Comparison of ENCODE assay signal across 8 mouse cellular contexts in genomic region chr13:107461048-107461912, GRCm38 (mm10).
A peak's percentile ranks its signal among the peaks of the same experiment; 100 is the strongest.
DNase-seq lines count a peak whose midpoint lies in the region; ATAC-seq and TF ChIP-seq lines count a peak whose summit lies in the region.

No protein-coding gene starts in this region.

- no peak for TF ChIP-seq EP300 in ES-Bruce4 (IDR thresholded peaks at IDR 0.05; ENCODE audit: insufficient read depth, low read depth, low read length)
- no peak for TF ChIP-seq EP300 in liver, postnatal 0 days (IDR thresholded peaks at IDR 0.05; ENCODE audit: low read depth)

- no peak overlapping the region for H3K4me2 ChIP-seq in forebrain, embryonic 14.5 days (ENCODE audit: low read length)
- no peak overlapping the region for H3K4me2 ChIP-seq in liver, postnatal 0 days (ENCODE audit: low read depth, low read length)
- no peak overlapping the region for H3K4me2 ChIP-seq in neural tube, embryonic 14.5 days (ENCODE audit: low read depth, low read length)

- H3K9me3 ChIP-seq in ES-Bruce4 (replicated peaks; ENCODE audit: control insufficient read depth, insufficient read depth, low read length, poor library complexity, severe bottlenecking): 0 out of 2 replicates have a peak, but pooled peaks cover 2% of the 10 kb centered on the region
- H3K9me3 ChIP-seq in forebrain, embryonic 14.5 days (replicated peaks; ENCODE audit: control insufficient read depth, low read length): no peaks in the 10 kb centered on the region
- no peaks in the 10 kb centered on the region for H3K9me3 ChIP-seq in liver, postnatal 0 days (ENCODE audit: low read length)
- H3K9me3 ChIP-seq in neural tube, embryonic 14.5 days (ENCODE audit: control insufficient read depth, low read length): no peaks in the 10 kb centered on the region

- H3K4me1 ChIP-seq in ES-Bruce4 (ENCODE audit: control insufficient read depth, insufficient read depth, low read length): no peaks in the 10 kb centered on the region
- H3K4me1 ChIP-seq in forebrain, embryonic 14.5 days (ENCODE audit: control insufficient read depth, insufficient read depth, low read length): peaks cover 6% of the 10 kb centered on the region; the same call in 1 of the 2 replicates
- no peaks in the 10 kb centered on the region for H3K4me1 ChIP-seq in liver, postnatal 0 days (ENCODE audit: insufficient read depth)
- peaks cover 7% of the 10 kb centered on the region; the same call in 1 of the 2 replicates for H3K4me1 ChIP-seq in neural tube, embryonic 14.5 days (ENCODE audit: control insufficient read depth, insufficient read depth, low read length)

- no peak overlapping the region for H3K27ac ChIP-seq in ES-Bruce4 (ENCODE audit: insufficient read depth, low read length)
- no peak overlapping the region for H3K27ac ChIP-seq in forebrain, embryonic 14.5 days (ENCODE audit: low read depth, low read length)
- no peak overlapping the region for H3K27ac ChIP-seq in liver, postnatal 0 days (ENCODE audit: low read depth)
- H3K27ac ChIP-seq in neural tube, embryonic 14.5 days (ENCODE audit: low read depth, low read length): no peak overlapping the region

- H3K27me3 ChIP-seq in ES-Bruce4 (ENCODE audit: control insufficient read depth, insufficient read depth, low read length, poor library complexity, severe bottlenecking): no peaks in the 10 kb centered on the region
- H3K27me3 ChIP-seq in forebrain, embryonic 14.5 days (replicated peaks; ENCODE audit: control insufficient read depth, insufficient read depth, low read length): no peaks in the 10 kb centered on the region
- no peaks in the 10 kb centered on the region for H3K27me3 ChIP-seq in liver, postnatal 0 days (ENCODE audit: insufficient read depth, low read length)
- no peaks in the 10 kb centered on the region for H3K27me3 ChIP-seq in neural tube, embryonic 14.5 days (ENCODE audit: control insufficient read depth, insufficient read depth, low read length)

- peak; percentile 98 for ATAC-seq in forebrain, embryonic 14.5 days
- ATAC-seq in liver, postnatal 0 days: peak; percentile 53
- ATAC-seq in neural tube, embryonic 14.5 days (ENCODE audit: low read depth): peak; percentile 98

- no peak for TF ChIP-seq POLR2A in ES-Bruce4 (IDR thresholded peaks at IDR 0.05; ENCODE audit: insufficient read depth, low read length)

- 18% methylated on average over 16 of the region's 16 CpGs for WGBS in forebrain, embryonic 14.5 days
- 17% methylated on average over 16 of the region's 16 CpGs for WGBS in large intestine, adult 2 months
- WGBS in liver, postnatal 0 days (ENCODE audit: insufficient replicate concordance): 21% methylated on average over 16 of the region's 16 CpGs
- WGBS in neural tube, embryonic 14.5 days: 14% methylated on average over 16 of the region's 16 CpGs

- DNase-seq in c-Kit-positive CD71-positive TER-119-negative erythroid progenitor cells, embryonic 14.5 days (ENCODE audit: low read depth): peak; percentile 8
- peak; percentile 95 for DNase-seq in forebrain, embryonic 14.5 days (ENCODE audit: low spot score)
- peak; percentile 71 for DNase-seq in heart, postnatal 4 days
- DNase-seq in large intestine, adult 2 months (ENCODE audit: low read depth, low spot score): peak; percentile 24
- DNase-seq in liver, postnatal 0 days: peak; percentile 33
- DNase-seq in thymus, postnatal 4 days: peak; percentile 64

- peak; percentile 4 for TF ChIP-seq CTCF in ES-Bruce4 (IDR thresholded peaks at IDR 0.05; ENCODE audit: low read depth, low read length)
- TF ChIP-seq CTCF in liver, postnatal 0 days (IDR thresholded peaks at IDR 0.05; ENCODE audit: low read depth): peak; percentile 70

- no peak overlapping the region for H3K9ac ChIP-seq in ES-Bruce4 (ENCODE audit: low read depth, poor library complexity, severe bottlenecking)
- no peak overlapping the region for H3K9ac ChIP-seq in forebrain, embryonic 14.5 days (ENCODE audit: low read length)
- no peak overlapping the region for H3K9ac ChIP-seq in liver, postnatal 0 days (replicated peaks)
- H3K9ac ChIP-seq in neural tube, embryonic 14.5 days (replicated peaks; ENCODE audit: low read depth, low read length): no peak overlapping the region

- no peak overlapping the region for H3K4me3 ChIP-seq in ES-Bruce4 (ENCODE audit: low read depth, low read length)
- H3K4me3 ChIP-seq in forebrain, embryonic 14.5 days (ENCODE audit: low read depth, low read length): no peak overlapping the region
- H3K4me3 ChIP-seq in liver, postnatal 0 days (ENCODE audit: low read depth, low read length): no peak overlapping the region
- H3K4me3 ChIP-seq in neural tube, embryonic 14.5 days (ENCODE audit: low read depth, low read length): no peak overlapping the region

- no peaks in the 10 kb centered on the region for H3K36me3 ChIP-seq in ES-Bruce4 (ENCODE audit: control insufficient read depth, insufficient read depth, low read length, poor library complexity, severe bottlenecking)
- no peaks in the 10 kb centered on the region for H3K36me3 ChIP-seq in forebrain, embryonic 14.5 days (ENCODE audit: control insufficient read depth, insufficient read depth, low read length)
- H3K36me3 ChIP-seq in liver, postnatal 0 days (replicated peaks; ENCODE audit: insufficient read depth, low read length): no peaks in the 10 kb centered on the region
- no peaks in the 10 kb centered on the region for H3K36me3 ChIP-seq in neural tube, embryonic 14.5 days (ENCODE audit: control insufficient read depth, insufficient read depth, low read length)

Comparison
In these comparisons a context has a peak if more than half of its experiments do, and no peak if none do; other contexts are left out.
1. DNase-seq: peak in every context shown above with its lines; median percentile 95 in forebrain, embryonic 14.5 days; 71 in heart, postnatal 4 days; 64 in thymus, postnatal 4 days; 33 in liver, postnatal 0 days; 24 in large intestine, adult 2 months; 8 in c-Kit-positive CD71-positive TER-119-negative erythroid progenitor cells, embryonic 14.5 days.